Mouse (Mus musculus) hindbrain, embryonic 11.5 days (tissue): ENCODE data around the gene Exosc2. TPM values are rescaled to one million over a fixed set of nuclear protein-coding genes. Genes with fewer than 3 reads are reported as not detected.

Experiments
- ATAC-seq: fragments of 200-750 bp; cut with Nextera tagmentation; 2 replicates; pipeline ENCODE4 v1.8.0; 2017; ENCODE audit warnings: mild to moderate bottlenecking, moderate TSS enrichment, moderate library complexity; ENCODE audit not compliant: low FRiP score
- DNase-seq: peaks from one replicate; pipeline ENCODE4 v3.0.0-alpha.2; 2015; ENCODE audit warnings: low spot score
- H3K27ac ChIP-seq: fragments of 300-500 bp; sonication (generic); 2 replicates; pipeline ENCODE4 v1.5.1; 2014; ENCODE audit warnings: mild to moderate bottlenecking, low read depth, low read length
- H3K27me3 ChIP-seq: fragments of 300-500 bp; sonication (generic); 2 replicates; pipeline ENCODE4 v1.6.1; 2014; ENCODE audit warnings: mild to moderate bottlenecking, low read length, moderate library complexity, mixed read lengths; ENCODE audit not compliant: control insufficient read depth, insufficient read depth
- H3K36me3 ChIP-seq: fragments of 300-500 bp; sonication (generic); 2 replicates; pipeline ENCODE4 v1.6.1; 2014; ENCODE audit warnings: mild to moderate bottlenecking, low read length, moderate library complexity, mixed read lengths; ENCODE audit not compliant: control insufficient read depth, insufficient read depth
- H3K4me1 ChIP-seq: fragments of 300-500 bp; sonication (generic); replicated peaks from 2 replicates; pipeline ENCODE4 v1.6.1; 2014; ENCODE audit warnings: low read length, mixed read lengths; ENCODE audit not compliant: control insufficient read depth, insufficient read depth
- H3K4me2 ChIP-seq: fragments of 300-500 bp; sonication (generic); replicated peaks from 2 replicates; pipeline ENCODE4 v1.6.1; 2014; ENCODE audit warnings: mild to moderate bottlenecking, low read depth, low read length
- H3K4me3 ChIP-seq: fragments of 300-500 bp; sonication (generic); 2 replicates; pipeline ENCODE4 v1.5.1; 2014; ENCODE audit warnings: low read depth, low read length
- H3K9ac ChIP-seq: fragments of 300-500 bp; sonication (generic); 2 replicates; pipeline ENCODE4 v1.6.1; 2014; ENCODE audit warnings: low read depth, low read length
- H3K9me3 ChIP-seq: fragments of 300-500 bp; sonication (generic); 2 replicates; pipeline ENCODE4 v1.6.1; 2016; ENCODE audit warnings: low read length; ENCODE audit not compliant: control insufficient read depth
- WGBS: fragments of 180-500 bp; shearing (Covaris S2); extraction: QIAGEN DNeasy Blood & Tissue Kit; methylation state at CpG from one replicate; pipeline ENCODE4 v1.1.7; 2014; 5-methylcytosine and 5-hydroxymethylcytosine counted together
- polyA plus RNA-seq: library from polyadenylated mRNA; unstranded; fragments of >200 nt; fragmentation: Nextera tagmentation; extraction: Ambion mirVana; gene quantifications from 2 replicates; pipeline ENCODE4 v1.2.1, GENCODE M21; 2014

Gene Exosc2
- 50.8 and 56.6 TPM in 2 replicates for polyA plus RNA-seq

GRCm38 (mm10) chr2:31670551-31671035 is at the start of gene Exosc2:
Gene Exosc2 (plus strand): TSS chr2:31670715.
- ATAC-seq (peak; percentile 93), DNase-seq (peak; percentile 96)
- peak within 1 kb of the TSS; percentile 68 for H3K9ac ChIP-seq
- no peak within 1 kb of the TSS for H3K27ac ChIP-seq
- peaks cover 5% of the 10 kb centered on the region; the same call in 1 of the 2 replicates for H3K27me3 ChIP-seq
- WGBS: under 1% methylated on average over 27 of the region's 27 CpGs
- no peaks in the 10 kb centered on the region; the same call in 1 of the 2 replicates for H3K36me3 ChIP-seq
- no peaks in the 10 kb centered on the region for H3K9me3 ChIP-seq
- peak within 1 kb of the TSS; percentile 41 for H3K4me2 ChIP-seq
- no peaks in the 10 kb centered on the region for H3K4me1 ChIP-seq
- H3K4me3 ChIP-seq: peak within 1 kb of the TSS; percentile 65

GRCm38 (mm10) chr2:31633531-31633930 is 37.0 kb upstream of the Exosc2 start:
- ATAC-seq (no peak), DNase-seq (no peak)
- no peaks in the 10 kb centered on the region for H3K36me3 ChIP-seq
- no peak overlapping the region for H3K4me2 ChIP-seq
- H3K9me3 ChIP-seq: no peaks in the 10 kb centered on the region
- peaks cover 26% of the 10 kb centered on the region for H3K4me1 ChIP-seq
- peaks cover 86% of the 10 kb centered on the region for H3K27me3 ChIP-seq
- H3K4me3 ChIP-seq: no peak overlapping the region
- H3K27ac ChIP-seq: no peak overlapping the region
- WGBS: 75% methylated on average over 3 of the region's 3 CpGs
- H3K9ac ChIP-seq: no peak overlapping the region

GRCm38 (mm10) chr2:31635281-31636137 is 35.0 kb upstream of the Exosc2 start:
- DNase-seq (peak; percentile 55), ATAC-seq (no peak)
- H3K36me3 ChIP-seq: no peaks in the 10 kb centered on the region
- under 1% methylated on average over 52 of the region's 52 CpGs for WGBS
- H3K4me3 ChIP-seq: peak overlapping the region; percentile 29
- no peaks in the 10 kb centered on the region for H3K9me3 ChIP-seq
- H3K27me3 ChIP-seq: peaks cover 97% of the 10 kb centered on the region
- peaks cover 40% of the 10 kb centered on the region for H3K4me1 ChIP-seq
- no peak overlapping the region for H3K27ac ChIP-seq
- no peak overlapping the region for H3K9ac ChIP-seq
- H3K4me2 ChIP-seq: peak overlapping the region; percentile 50

GRCm38 (mm10) chr2:31636138-31636741 is 34.3 kb upstream of the Exosc2 start:
- H3K36me3 ChIP-seq: no peaks in the 10 kb centered on the region
- H3K9me3 ChIP-seq: no peaks in the 10 kb centered on the region
- peak overlapping the region; percentile 50 for H3K4me2 ChIP-seq
- WGBS: under 1% methylated on average over 48 of the region's 48 CpGs
- H3K9ac ChIP-seq: 0 out of 2 replicates have a peak overlapping the region, but pooled peaks have one; percentile 21
- DNase-seq: no peak
- H3K4me3 ChIP-seq: peak overlapping the region; percentile 29
- H3K27me3 ChIP-seq: peaks cover 95% of the 10 kb centered on the region
- peaks cover 42% of the 10 kb centered on the region for H3K4me1 ChIP-seq
- peak overlapping the region; percentile 9; the same call in 1 of the 2 replicates for H3K27ac ChIP-seq
- ATAC-seq: peak; percentile 3

GRCm38 (mm10) chr2:31636742-31637141 is 33.8 kb upstream of the Exosc2 start:
- no peak overlapping the region for H3K27ac ChIP-seq
- peaks cover 95% of the 10 kb centered on the region for H3K27me3 ChIP-seq
- peak overlapping the region; percentile 50 for H3K4me2 ChIP-seq
- DNase-seq (peak; percentile 82), ATAC-seq (peak; percentile 85)
- H3K4me3 ChIP-seq: peak overlapping the region; percentile 29
- no peaks in the 10 kb centered on the region for H3K9me3 ChIP-seq
- WGBS: under 1% methylated on average over 35 of the region's 35 CpGs
- H3K9ac ChIP-seq: 0 out of 2 replicates have a peak overlapping the region, but pooled peaks have one; percentile 21
- H3K36me3 ChIP-seq: no peaks in the 10 kb centered on the region
- peaks cover 45% of the 10 kb centered on the region for H3K4me1 ChIP-seq

- WGBS: 1% methylated on average over 12 of the region's 12 CpGs
- H3K36me3 ChIP-seq: no peaks in the 10 kb centered on the region
- peaks cover 95% of the 10 kb centered on the region for H3K27me3 ChIP-seq
- ATAC-seq (no peak), DNase-seq (peak; percentile 67)
- no peaks in the 10 kb centered on the region for H3K9me3 ChIP-seq
- H3K4me3 ChIP-seq: peak overlapping the region; percentile 29
- peak overlapping the region; percentile 50 for H3K4me2 ChIP-seq
- no peak overlapping the region for H3K27ac ChIP-seq
- H3K4me1 ChIP-seq: peaks cover 49% of the 10 kb centered on the region
- no peak overlapping the region for H3K9ac ChIP-seq
Measured at GRCm38 (mm10) chr2:31637311-31637710, 33.2 kb upstream of the Exosc2 start.

- Histone ChIP-seq H3K27me3 (peaks cover 95% of the 10 kb centered on the region), H3K27ac (no peak overlapping the region), H3K4me1 (peaks cover 49% of the 10 kb centered on the region), H3K36me3 (no peaks in the 10 kb centered on the region), H3K4me2 (peak overlapping the region; percentile 50), H3K4me3 (peak overlapping the region; percentile 29), H3K9me3 (no peaks in the 10 kb centered on the region), H3K9ac (no peak overlapping the region)
- ATAC-seq (no peak), DNase-seq (peak; percentile 73)
- WGBS: under 1% methylated on average over 22 of the region's 22 CpGs
Measured at GRCm38 (mm10) chr2:31637807-31638206, 32.7 kb upstream of the Exosc2 start.

GRCm38 (mm10) chr2:31638581-31639465 is 31.7 kb upstream of the Exosc2 start:
- Histone ChIP-seq H3K9me3 (no peaks in the 10 kb centered on the region), H3K4me2 (peak overlapping the region; percentile 22), H3K27me3 (peaks cover 95% of the 10 kb centered on the region), H3K4me1 (peaks cover 49% of the 10 kb centered on the region), H3K27ac (no peak overlapping the region), H3K4me3 (peak overlapping the region; percentile 27), H3K9ac (no peak overlapping the region), H3K36me3 (no peaks in the 10 kb centered on the region)
- ATAC-seq: no peak
- under 1% methylated on average over 32 of the region's 34 CpGs for WGBS
- peak; percentile 52 for DNase-seq
